Mouse (Mus musculus) kidney, adult 9 months (tissue): ENCODE measurements at regions not wholly inside any gene's neighbourhood (a gene's known extent, or its start where the extent isn't known, plus 50 kb on each side); places are given as distances from the start of the nearest gene placed in this dataset.
A peak's percentile ranks its signal among the peaks of the same experiment; 100 is the strongest.

Experiments used
- DNase-seq: peaks from one replicate; pipeline ENCODE4 v3.0.0; 2022

GRCm38 (mm10) chr5:47185868-47186267 lies 797.1 kb upstream of the Slit2 start:
- DNase-seq: no peak

GRCm38 (mm10) chr5:47202164-47202914 lies 780.6 kb upstream of the Slit2 start:
- DNase-seq: no peak

- no peak for DNase-seq
Measured at GRCm38 (mm10) chr5:47202915-47203296, 780.0 kb upstream of the Slit2 start.

GRCm38 (mm10) chr5:47210542-47210941 lies 772.4 kb upstream of the Slit2 start:
- no peak for DNase-seq

- DNase-seq: no peak
Measured at GRCm38 (mm10) chr5:47215421-47215820, 767.5 kb upstream of the Slit2 start.

GRCm38 (mm10) chr5:47225247-47225646 lies 757.7 kb upstream of the Slit2 start:
- DNase-seq: no peak

GRCm38 (mm10) chr5:47236094-47236493 lies 746.8 kb upstream of the Slit2 start:
- DNase-seq: no peak

GRCm38 (mm10) chr5:47240060-47240459 lies 742.9 kb upstream of the Slit2 start:
- DNase-seq: no peak

- DNase-seq: peak; percentile 5
Measured at GRCm38 (mm10) chr5:47240586-47240985, 742.4 kb upstream of the Slit2 start.

- DNase-seq: no peak
Measured at GRCm38 (mm10) chr5:47254835-47255369, 728.0 kb upstream of the Slit2 start.

GRCm38 (mm10) chr5:47261658-47262411 lies 721.1 kb upstream of the Slit2 start:
- no peak for DNase-seq

- DNase-seq: no peak
Measured at GRCm38 (mm10) chr5:47272642-47273041, 710.3 kb upstream of the Slit2 start.

GRCm38 (mm10) chr5:47273389-47274255 lies 709.3 kb upstream of the Slit2 start:
- DNase-seq: no peak

- DNase-seq: no peak
Measured at GRCm38 (mm10) chr5:47274256-47274638, 708.7 kb upstream of the Slit2 start.

GRCm38 (mm10) chr5:47276231-47277195 lies 706.4 kb upstream of the Slit2 start:
- DNase-seq: no peak

- no peak for DNase-seq
Measured at GRCm38 (mm10) chr5:47279630-47280029, 703.3 kb upstream of the Slit2 start.

- no peak for DNase-seq
Measured at GRCm38 (mm10) chr5:47299602-47300001, 683.3 kb upstream of the Slit2 start.

GRCm38 (mm10) chr5:47317506-47317905 lies 665.4 kb upstream of the Slit2 start:
- DNase-seq: no peak

GRCm38 (mm10) chr5:47318147-47318546 lies 664.8 kb upstream of the Slit2 start:
- no peak for DNase-seq

GRCm38 (mm10) chr5:47322511-47323167 lies 660.3 kb upstream of the Slit2 start:
- no peak for DNase-seq

- no peak for DNase-seq
Measured at GRCm38 (mm10) chr5:47334299-47334698, 648.6 kb upstream of the Slit2 start.
